Mouse (Mus musculus) cerebellum, adult 2 months (tissue): ENCODE measurements around the gene Hoxd1. TPM values are rescaled to one million over a fixed set of nuclear protein-coding genes. Genes with fewer than 3 reads are reported as not detected.

Experiments used
- DNase-seq, 2 experiments: peaks; one replicate each; pipeline ENCODE4 v3.0.0; 2021
- H3K27ac ChIP-seq: fragments of 200-500 bp; 2 replicates; pipeline ENCODE4 v1.5.1; 2012; ENCODE audit warnings: low read length, control low read depth, inconsistent platforms; ENCODE audit not compliant: insufficient read depth
- H3K27me3 ChIP-seq: fragments of 200-500 bp; 2 replicates; pipeline ENCODE4 v1.6.1; 2012; ENCODE audit warnings: inconsistent platforms, mild to moderate bottlenecking, low read length, moderate library complexity; ENCODE audit not compliant: control insufficient read depth, insufficient read depth
- H3K4me1 ChIP-seq: fragments of 200-500 bp; 2 replicates; pipeline ENCODE4 v1.6.1; 2011; ENCODE audit warnings: low read length; ENCODE audit not compliant: control insufficient read depth, insufficient read depth
- H3K4me3 ChIP-seq: fragments of 200-500 bp; replicated peaks from 2 replicates; pipeline ENCODE3; 2011; ENCODE audit warnings: mild to moderate bottlenecking, low read depth, low read length, control low read depth; ENCODE audit not compliant: insufficient read depth
- CTCF ChIP-seq: fragments of 200-500 bp; IDR thresholded peaks from 2 replicates; pipeline ENCODE4 v1.5.1; 2011; ENCODE audit warnings: low read depth, mild to moderate bottlenecking, control low read depth, low read length, moderate library complexity, borderline replicate concordance; ENCODE audit not compliant: insufficient read depth
- POLR2A ChIP-seq: fragments of 200-500 bp; IDR thresholded peaks from 2 replicates; pipeline ENCODE4 v1.6.1; 2011; ENCODE audit warnings: low read length, control low read depth, borderline replicate concordance; ENCODE audit not compliant: insufficient read depth
- WGBS: fragments of 180-500 bp; shearing (Covaris S2); methylation state at CpG from one replicate; pipeline ENCODE4 v1.1.7; 2018; 5-methylcytosine and 5-hydroxymethylcytosine counted together
- polyA plus RNA-seq: library from polyadenylated mRNA; depleted of rRNA; stranded (reverse); fragments of >200 nt; gene quantifications from 2 replicates; pipeline ENCODE4 v1.2.3, GENCODE M21; 2012

Hoxd1 gene
- polyA plus RNA-seq, 1 experiment = 0.77 TPM

DNA sequence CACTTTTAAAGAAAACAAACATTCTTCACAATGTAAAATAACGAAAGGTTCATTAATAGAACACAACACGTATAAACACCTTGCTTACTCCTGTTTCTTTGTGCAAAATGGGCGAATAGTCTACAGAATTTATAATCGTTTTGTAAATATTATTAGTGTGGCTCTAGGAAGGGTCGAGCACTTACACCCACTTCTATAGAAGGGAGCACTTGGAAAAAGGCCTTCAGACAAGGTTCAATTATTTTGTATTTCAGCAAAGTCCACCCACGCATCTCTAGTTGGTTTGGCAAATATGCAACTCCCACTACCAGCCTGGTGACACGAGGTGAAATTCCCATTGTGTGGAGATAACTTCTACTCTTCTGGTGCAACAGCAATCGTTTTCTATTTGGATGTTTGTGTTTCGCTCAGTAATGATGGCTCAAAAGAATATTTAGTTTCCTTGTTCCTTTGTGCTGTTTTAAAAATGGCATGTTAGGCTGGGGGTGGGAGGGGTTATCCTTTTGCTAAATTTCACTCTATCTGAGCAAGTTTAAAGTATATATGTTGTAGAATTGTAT, 14.3 kb upstream of the Hoxd1 start:
- DNase-seq = no peak
- TF ChIP-seq CTCF (no peak), POLR2A (no peak)
- WGBS = 7% methylated on average over 9 of the region's 9 CpGs
- no peak overlapping the region for H3K4me3 ChIP-seq
- H3K27me3 ChIP-seq = peaks cover 7% of the 10 kb centered on the region; the same call in 1 of the 2 replicates
- H3K4me1 ChIP-seq = no peaks in the 10 kb centered on the region
- no peak overlapping the region for H3K27ac ChIP-seq

- Histone ChIP-seq H3K4me1 (no peaks in the 10 kb centered on the region), H3K4me3 (no peak overlapping the region), H3K27me3 (peaks cover 7% of the 10 kb centered on the region; the same call in 1 of the 2 replicates), H3K27ac (no peak overlapping the region)
- DNase-seq = no peak
- 2% methylated on average over 47 of the region's 47 CpGs for WGBS
- no peak for TF ChIP-seq CTCF
- no peak for TF ChIP-seq POLR2A
Measured at GRCm38 (mm10) chr2:74749337-74750121, 13.3 kb upstream of the Hoxd1 start.

DNA sequence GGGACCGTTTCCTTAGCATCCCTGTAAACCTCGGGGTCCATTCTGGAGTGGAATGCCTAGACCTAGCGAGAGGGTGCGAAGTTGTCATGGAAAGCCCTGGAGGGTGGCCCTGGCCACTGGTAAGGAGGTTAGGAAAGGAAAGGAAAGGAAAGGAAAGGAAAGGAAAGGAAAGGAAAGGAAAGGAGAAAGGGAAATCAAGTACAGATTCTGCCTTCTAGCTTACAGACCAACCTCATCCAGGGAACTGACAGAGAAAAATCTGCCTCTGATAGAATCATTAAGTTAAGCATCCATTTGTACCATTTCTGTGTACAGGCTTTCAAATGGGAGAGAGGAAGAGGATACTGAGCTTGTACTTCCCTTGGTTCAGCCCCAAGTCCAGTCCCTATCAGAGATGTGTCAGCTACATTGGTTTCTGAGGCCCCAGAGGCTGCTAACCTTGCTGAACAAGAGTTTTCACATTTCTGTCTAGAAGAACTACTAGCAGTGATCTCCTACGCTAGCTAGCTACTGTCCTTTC, 12.0 kb upstream of the Hoxd1 start:
- Histone ChIP-seq H3K4me1 (no peaks in the 10 kb centered on the region), H3K27me3 (peaks cover 6% of the 10 kb centered on the region; the same call in 1 of the 2 replicates), H3K4me3 (no peak overlapping the region), H3K27ac (no peak overlapping the region)
- TF ChIP-seq CTCF = no peak
- TF ChIP-seq POLR2A = no peak
- WGBS = 18% methylated on average over 5 of the region's 5 CpGs
- no peak for DNase-seq

DNA sequence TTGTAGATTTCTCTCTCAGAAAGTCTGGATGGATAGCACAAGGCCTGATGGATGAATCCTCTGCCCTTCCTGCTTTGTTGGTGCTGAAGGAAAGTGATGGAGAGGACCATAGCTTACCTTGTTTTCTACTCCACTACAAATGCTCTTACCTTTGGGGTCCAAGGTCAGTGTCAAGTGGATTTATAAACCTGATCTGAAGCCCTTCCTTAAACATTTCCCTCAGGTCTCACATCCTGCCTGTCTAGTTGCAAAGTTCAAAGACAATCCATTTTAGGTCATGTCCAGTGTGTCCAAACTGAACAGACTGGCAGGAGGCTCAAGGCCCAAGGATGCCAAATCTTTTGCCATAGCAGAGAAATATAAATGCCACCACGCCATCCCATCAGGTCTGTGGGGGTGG, 10.9 kb upstream of the Hoxd1 start:
- no peak overlapping the region for H3K4me3 ChIP-seq
- peaks cover 6% of the 10 kb centered on the region; the same call in 1 of the 2 replicates for H3K27me3 ChIP-seq
- TF ChIP-seq POLR2A (no peak), CTCF (no peak)
- H3K27ac ChIP-seq = no peak overlapping the region
- no peak for DNase-seq
- H3K4me1 ChIP-seq = no peaks in the 10 kb centered on the region
- 68% methylated on average over 1 of the region's 1 CpGs for WGBS

DNA sequence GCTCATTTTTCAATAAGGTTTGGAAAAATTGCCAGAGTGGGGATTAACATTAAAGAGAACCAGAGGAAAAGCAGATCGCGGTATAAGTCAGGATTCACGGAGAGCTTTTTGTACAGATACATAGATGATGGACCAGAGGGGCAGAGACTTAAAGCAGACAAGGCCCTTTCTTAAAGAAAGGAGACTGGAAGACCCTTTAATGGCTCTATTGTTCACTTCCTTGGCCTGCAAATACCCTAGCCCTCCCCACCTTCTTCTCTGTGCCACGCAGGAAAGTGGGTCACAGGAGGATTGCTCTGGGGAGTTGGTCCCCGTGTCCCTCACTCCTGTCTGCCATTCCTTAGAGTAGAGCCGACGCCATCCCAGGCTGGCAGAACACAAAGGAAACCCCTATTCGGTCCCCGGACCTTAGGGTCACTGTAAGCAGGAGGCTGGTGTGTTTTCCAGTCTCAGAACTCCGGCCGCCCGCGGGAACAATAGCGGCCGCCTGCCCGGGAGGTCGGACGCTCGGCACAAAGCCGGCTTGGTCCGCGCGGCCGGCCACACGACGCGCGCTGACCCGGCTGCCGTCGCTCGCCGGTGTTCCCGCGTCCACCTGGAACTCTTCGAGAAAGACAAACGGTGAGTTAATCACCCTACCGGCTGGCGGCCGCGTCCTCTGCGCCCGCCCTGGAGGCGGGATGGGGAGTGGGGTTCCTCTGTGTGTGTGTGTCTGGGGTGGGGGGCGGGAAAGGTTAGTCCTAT, 10.2 kb upstream of the Hoxd1 start:
- 2% methylated on average over 45 of the region's 45 CpGs for WGBS
- no peak for DNase-seq
- TF ChIP-seq CTCF = no peak
- TF ChIP-seq POLR2A = no peak
- Histone ChIP-seq H3K4me1 (no peaks in the 10 kb centered on the region), H3K4me3 (no peak overlapping the region), H3K27ac (no peak overlapping the region), H3K27me3 (peaks cover 6% of the 10 kb centered on the region; the same call in 1 of the 2 replicates)

- no peaks in the 10 kb centered on the region for H3K4me1 ChIP-seq
- WGBS = under 1% methylated on average over 25 of the region's 25 CpGs
- TF ChIP-seq POLR2A (no peak), CTCF (no peak)
- H3K4me3 ChIP-seq = no peak overlapping the region
- H3K27me3 ChIP-seq = peaks cover 5% of the 10 kb centered on the region; the same call in 1 of the 2 replicates
- DNase-seq = no peak
- no peak overlapping the region for H3K27ac ChIP-seq
Measured at GRCm38 (mm10) chr2:74753175-74753523, 9.6 kb upstream of the Hoxd1 start.

- no peak for TF ChIP-seq CTCF
- no peak for TF ChIP-seq POLR2A
- Histone ChIP-seq H3K4me3 (no peak overlapping the region), H3K27me3 (peaks cover 4% of the 10 kb centered on the region; the same call in 1 of the 2 replicates), H3K4me1 (no peaks in the 10 kb centered on the region), H3K27ac (no peak overlapping the region)
- no peak for DNase-seq
- WGBS = 28% methylated on average over 5 of the region's 5 CpGs
Measured at GRCm38 (mm10) chr2:74753711-74754110, 9.1 kb upstream of the Hoxd1 start.
